Mouse (Mus musculus): ENCODE measurements around the gene Aifm3. TPM values are rescaled to one million over a fixed set of nuclear protein-coding genes. Genes with fewer than 3 reads are reported as not detected.

The Aifm3 gene
- 10 to 100 TPM; 98.5 to 98.6 TPM for total RNA-seq (2021)
- long read RNA-seq, transcript Aifm3-201 (21 exons, 2,688 nt) = major isoform, 11 of 72 reads
- long read RNA-seq, partial matches to known transcripts = 27 of 72 reads
- long read RNA-seq, other reads (novel, unspliced or antisense) = 29 of 72 reads

GRCm38 (mm10) chr16:17489469-17490111, at the start of gene Aifm3:
TSS of gene Aifm3 (plus strand) at chr16:17489611.
- no peak for DNase-seq (ENCODE audit: low spot score in 2 of 2)

GRCm38 (mm10) chr16:17451541-17452372, 37.7 kb upstream of the Aifm3 start, which contains the start of gene Crkl:
TSS of gene Crkl (plus strand) at chr16:17451987.
- peak; percentile 97 to 98 for DNase-seq (ENCODE audit: low spot score in 2 of 2)

GRCm38 (mm10) chr16:17452373-17452715, 37.1 kb upstream of the Aifm3 start:
- DNase-seq (ENCODE audit: low spot score in 2 of 2) = peak in 1 of 2 experiments; percentile 53

- no peak for DNase-seq (ENCODE audit: low spot score in 2 of 2)
Observed at GRCm38 (mm10) chr16:17456901-17457300, 32.5 kb upstream of the Aifm3 start.

- no peak for DNase-seq (ENCODE audit: low spot score in 2 of 2)
Observed at GRCm38 (mm10) chr16:17460254-17460653, 29.2 kb upstream of the Aifm3 start.

GRCm38 (mm10) chr16:17461596-17461995, 27.8 kb upstream of the Aifm3 start:
- no peak for DNase-seq (ENCODE audit: low spot score in 2 of 2)

DNA sequence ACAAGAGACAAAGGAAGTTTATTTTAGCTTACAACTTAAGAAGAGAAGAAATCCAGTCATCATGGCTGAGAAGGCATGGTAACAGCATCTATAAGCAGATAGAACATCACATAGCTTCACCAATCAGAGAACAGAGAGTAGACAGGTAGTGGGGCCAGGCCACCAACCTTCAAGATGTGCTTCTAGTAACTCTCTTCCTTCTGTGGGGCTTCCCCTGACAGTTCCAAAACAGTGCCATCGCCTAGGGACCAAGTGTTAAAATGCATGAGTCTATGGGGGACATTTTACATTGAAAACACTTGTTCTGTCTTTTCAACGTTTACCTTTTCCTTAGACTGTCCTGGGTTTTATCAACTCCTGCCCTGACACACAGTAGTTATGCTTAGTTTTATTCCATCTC, 26.2 kb upstream of the Aifm3 start:
- DNase-seq (ENCODE audit: low spot score in 2 of 2) = no peak

DNA sequence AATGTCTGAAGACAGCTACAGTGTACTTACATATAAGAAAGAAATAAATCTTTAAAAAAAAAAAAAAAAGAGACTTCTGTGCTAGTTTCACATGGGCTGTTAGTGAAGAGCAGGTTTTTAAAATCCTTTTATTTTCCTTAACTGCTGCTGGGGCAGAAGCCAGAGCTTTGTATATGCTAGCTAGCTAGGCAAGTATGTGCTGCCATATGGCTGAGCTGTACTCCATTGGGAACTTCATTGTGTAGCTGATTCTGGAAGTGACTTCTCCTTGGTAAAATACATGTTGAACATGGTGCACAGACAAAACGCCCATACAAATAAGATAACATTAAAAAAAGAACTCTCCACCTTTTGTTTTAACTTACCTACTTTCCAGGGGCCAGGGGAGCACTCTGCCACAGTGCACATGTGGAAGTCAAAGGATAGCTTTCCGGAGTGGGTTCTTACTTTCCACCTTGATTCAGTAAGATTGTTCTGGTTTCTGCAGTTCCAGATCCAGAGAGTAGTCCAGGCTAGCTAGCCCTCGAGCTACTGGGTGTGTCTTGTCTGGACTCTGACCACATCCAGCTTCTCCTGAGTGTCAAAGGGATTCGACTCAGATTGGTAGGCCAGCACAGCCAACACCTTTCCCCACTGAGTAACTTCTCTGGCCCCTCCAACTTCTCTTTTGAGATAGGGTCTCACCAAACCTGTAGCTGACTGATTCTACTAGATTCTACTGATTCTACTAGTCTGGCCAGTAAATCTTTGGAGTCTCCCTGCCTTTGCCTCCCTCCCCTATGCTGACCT, 22.3 kb upstream of the Aifm3 start:
- peak in 1 of 2 experiments; percentile 46 for DNase-seq (ENCODE audit: low spot score in 2 of 2)

- DNase-seq (ENCODE audit: low spot score in 2 of 2) = no peak
Observed at GRCm38 (mm10) chr16:17472498-17472897, 16.9 kb upstream of the Aifm3 start.

- peak in 1 of 2 experiments; percentile 76 for DNase-seq (ENCODE audit: low spot score in 2 of 2)
Observed at GRCm38 (mm10) chr16:17474091-17474490, 15.3 kb upstream of the Aifm3 start.

GRCm38 (mm10) chr16:17474761-17475160, 14.7 kb upstream of the Aifm3 start:
- DNase-seq (ENCODE audit: low spot score in 2 of 2) = no peak

DNA sequence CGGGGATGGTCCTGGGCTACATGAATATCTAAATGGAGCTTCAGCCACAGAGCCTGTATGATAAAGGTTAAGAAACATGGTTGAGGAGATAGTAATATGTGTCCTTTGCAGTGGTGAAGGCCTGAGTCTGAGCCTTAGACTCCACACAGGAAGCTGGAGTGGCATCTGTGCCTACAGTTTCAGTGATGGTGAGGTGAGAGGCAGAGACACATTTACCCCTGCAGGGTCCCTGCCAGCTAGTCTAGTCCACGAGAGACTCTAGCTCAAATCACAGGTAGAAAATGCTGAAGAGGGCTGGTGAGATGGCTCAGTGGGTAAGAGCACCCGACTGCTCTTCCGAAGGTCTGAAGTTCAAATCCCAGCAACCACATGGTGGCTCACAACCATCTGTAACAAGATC, 14.1 kb upstream of the Aifm3 start:
- DNase-seq (ENCODE audit: low spot score in 2 of 2) = no peak

- no peak for DNase-seq (ENCODE audit: low spot score in 2 of 2)
Observed at GRCm38 (mm10) chr16:17478331-17478943, 11.0 kb upstream of the Aifm3 start.

DNA sequence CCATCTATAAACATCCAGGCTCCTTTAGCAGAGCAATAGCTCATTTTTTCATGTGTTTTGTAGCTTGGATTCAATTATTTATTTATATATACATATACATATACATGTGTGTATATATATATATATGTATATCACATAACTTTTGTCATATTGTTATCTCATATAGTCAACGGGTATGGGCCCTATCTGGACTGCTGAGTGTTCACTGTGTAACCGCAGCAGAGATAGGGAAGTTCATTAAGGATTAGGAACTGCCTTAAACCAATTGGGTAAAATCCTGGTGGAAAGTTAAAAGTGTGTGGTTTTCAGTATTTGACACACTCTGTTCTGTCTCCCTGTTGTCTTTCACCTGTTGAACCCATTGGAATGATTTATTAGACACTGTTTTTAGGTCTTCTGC, 7.9 kb upstream of the Aifm3 start:
- DNase-seq (ENCODE audit: low spot score in 2 of 2) = no peak

DNA sequence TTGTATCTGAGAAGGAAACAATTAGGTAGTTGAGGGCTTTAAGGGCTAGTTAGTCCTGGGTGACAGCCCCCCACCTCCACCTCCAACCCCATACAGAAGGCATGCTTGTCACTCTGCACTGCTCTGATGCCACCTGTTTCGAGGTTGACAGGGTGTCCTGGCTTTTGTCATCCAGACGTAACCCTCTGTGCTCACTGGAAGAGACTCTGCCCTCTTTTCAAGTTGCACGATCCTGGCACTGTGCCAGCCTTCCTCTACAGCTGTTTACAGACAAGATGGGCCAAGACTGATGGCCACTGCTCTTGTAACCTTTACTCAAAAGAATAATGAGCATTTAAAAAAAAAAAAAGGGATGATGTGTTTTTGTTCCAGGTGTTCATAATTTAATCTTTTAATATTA, 2.9 kb upstream of the Aifm3 start:
- DNase-seq (ENCODE audit: low spot score in 2 of 2) = no peak

DNA sequence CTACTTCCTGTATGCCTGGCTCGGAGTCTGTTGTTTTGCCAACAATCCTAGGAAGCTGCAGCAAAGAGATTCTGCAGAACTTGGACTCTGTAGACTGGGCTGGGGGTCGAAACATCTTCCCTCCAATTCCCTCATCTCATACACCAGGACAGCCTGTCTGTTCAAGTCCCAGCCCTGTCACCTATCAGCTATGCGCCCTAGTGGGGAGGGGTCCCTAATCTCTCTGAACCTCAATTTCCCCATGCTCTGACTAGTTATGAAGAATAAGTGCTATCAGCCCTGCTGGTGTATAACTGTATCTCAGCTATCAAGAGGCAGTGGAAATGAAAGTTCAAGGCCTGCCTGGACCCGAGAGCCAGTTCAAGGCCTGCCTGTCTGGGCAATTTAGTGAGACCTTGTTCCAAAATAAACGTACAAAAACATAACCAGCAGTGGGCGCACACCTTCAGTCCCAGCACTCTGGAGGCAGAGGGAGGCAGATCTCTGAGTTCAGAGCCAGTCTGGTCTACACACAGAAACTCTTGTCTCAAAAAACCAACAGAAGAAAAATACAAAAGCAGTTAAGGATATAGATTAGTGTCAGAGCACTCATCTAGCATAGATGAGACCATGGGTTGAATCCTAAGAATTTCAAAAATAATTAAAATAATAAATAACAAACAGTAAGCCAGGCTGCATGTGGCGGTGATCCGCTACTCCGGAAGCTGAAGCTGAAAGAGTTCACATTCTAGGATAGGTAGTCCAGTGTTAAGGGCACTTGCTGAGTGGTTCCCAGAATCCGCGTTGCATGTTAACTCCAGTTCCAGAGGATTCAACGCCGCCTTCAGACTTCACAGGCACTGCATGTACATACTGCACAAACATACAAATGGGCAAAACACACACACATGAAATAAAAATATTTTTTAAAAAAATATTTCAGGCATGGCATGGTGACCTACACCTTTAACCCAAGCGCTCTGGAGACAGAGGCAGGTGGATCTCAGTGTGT, 638 bp upstream of the Aifm3 start:
- peak in 1 of 2 experiments; percentile 62 for DNase-seq (ENCODE audit: low spot score in 2 of 2)

DNA sequence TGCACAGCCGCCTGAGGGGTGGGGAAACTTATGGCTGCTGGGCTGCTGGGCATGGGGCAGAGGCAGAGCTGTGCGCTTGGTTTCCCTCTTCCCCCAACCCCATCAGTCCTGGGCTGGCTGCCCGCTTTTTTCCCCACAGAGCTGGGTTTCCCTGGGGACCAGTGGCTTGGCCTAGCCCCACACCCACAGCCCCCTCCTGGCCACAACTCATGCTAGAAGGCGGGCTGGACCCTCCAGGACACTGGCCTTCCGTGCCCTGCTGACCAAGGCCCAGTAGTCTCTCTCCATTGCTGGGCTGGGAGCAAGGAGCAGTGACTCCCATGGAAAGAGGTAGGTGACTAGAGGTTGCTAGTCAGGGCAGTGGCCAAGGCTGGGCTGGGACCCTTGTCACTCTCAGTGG, 1.7 kb downstream of the Aifm3 start:
- peak in 1 of 2 experiments; percentile 39 for DNase-seq (ENCODE audit: low spot score in 2 of 2)

DNA sequence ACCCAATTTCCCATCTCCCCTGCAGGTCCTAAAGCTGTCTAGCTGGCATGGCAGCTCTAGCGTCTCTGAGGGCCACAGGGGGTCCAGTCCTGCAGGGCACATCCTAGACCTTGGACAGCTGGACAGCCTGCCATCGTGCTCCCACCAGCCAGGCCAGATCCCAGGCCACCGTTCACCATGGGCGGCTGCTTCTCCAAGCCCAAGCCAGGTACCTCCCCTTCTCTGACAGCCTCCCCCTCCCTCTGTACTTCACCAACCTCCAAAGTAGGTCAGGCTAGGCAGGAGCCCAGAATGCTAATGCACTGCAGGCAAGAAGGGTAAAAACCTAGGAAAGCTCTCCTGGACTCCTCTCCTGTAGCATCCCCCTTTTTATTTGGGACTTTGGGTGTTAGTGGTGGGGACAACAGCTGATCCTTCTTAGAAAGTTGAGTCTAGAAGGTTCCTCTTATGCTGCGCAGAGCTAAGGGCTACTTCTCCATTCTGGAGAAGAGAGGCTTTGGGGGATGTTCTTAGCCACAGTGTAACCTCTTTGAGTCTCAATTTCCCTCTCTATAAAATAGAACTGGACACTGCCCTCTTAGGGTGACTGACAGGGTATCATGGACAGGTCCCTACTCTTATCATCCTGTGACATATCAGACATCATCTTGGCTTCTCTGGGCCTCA, 2.6 kb downstream of the Aifm3 start:
- peak in 1 of 2 experiments; percentile 37 for DNase-seq (ENCODE audit: low spot score in 2 of 2)

All from layer of hippocampus, adult 18-20 months (tissue).